Mouse (Mus musculus): ENCODE measurements around the gene Smarcc1. TPM values are rescaled to one million over a fixed set of nuclear protein-coding genes. Genes with fewer than 3 reads are reported as not detected.

Gene Smarcc1
- polyA plus RNA-seq, 2 experiments, result 13.5 to 31.4 TPM

DNA sequence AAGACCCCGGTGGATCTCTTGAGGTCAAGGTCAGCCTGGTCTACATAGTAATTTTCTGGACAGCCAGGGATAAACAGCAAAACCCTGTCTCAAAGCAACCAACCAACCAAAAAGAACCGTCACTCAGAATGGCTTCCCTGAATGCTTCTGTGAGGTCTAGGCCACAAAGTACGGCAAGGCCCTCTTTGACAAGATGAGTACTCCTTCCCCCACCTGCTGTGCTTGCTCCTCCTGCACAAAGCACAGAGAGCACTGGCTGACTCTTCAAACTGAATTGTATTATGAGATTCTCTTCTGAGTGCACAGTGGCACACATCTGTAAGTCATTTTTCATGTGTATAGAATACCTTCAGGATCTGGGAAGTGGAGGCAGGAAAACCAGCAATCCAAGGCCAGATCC lies 19.7 kb upstream of the Smarcc1 start:
- 76% methylated on average over 3 of the region's 3 CpGs for WGBS (ENCODE audit: insufficient replicate concordance)
- TF ChIP-seq CTCF (IDR thresholded peaks at IDR 0.05; ENCODE audit: low read depth), result no peak
- no peak for TF ChIP-seq EP300 (IDR thresholded peaks at IDR 0.05; ENCODE audit: low read depth)
- ATAC-seq (ENCODE audit: insufficient read depth) (no peak), DNase-seq (ENCODE audit: low read depth in 3 of 3, low spot score in 3 of 3) (no peak)
- no peaks in the 10 kb centered on the region for H3K27me3 ChIP-seq (ENCODE audit: control insufficient read depth, insufficient read depth, low read length)
- H3K4me3 ChIP-seq (ENCODE audit: insufficient read depth in 1 of 2, low read depth in 2 of 2, low read length in 2 of 2), result no peak overlapping the region
- H3K4me1 ChIP-seq (replicated peaks; ENCODE audit: control insufficient read depth in 2 of 2, insufficient read depth in 2 of 2, low read length in 1 of 2), result peaks cover 4 to 6% of the 10 kb centered on the region in 2 experiments; a peak in 3 of 4 replicates
- no peak overlapping the region for H3K4me2 ChIP-seq (ENCODE audit: low read depth)
- H3K9me3 ChIP-seq (ENCODE audit: control insufficient read depth, low read length), result no peaks in the 10 kb centered on the region
- H3K27ac ChIP-seq, result no peak overlapping the region
- H3K9ac ChIP-seq (replicated peaks), result no peak overlapping the region
- H3K36me3 ChIP-seq (replicated peaks; ENCODE audit: control insufficient read depth, insufficient read depth, low read depth), result peaks cover 20% of the 10 kb centered on the region

GRCm38 (mm10) chr9:110100627-110101600 lies 16.6 kb upstream of the Smarcc1 start:
- Histone ChIP-seq H3K9me3 (ENCODE audit: control insufficient read depth, low read length) (no peaks in the 10 kb centered on the region), H3K4me3 (ENCODE audit: insufficient read depth in 1 of 2, low read depth in 2 of 2, low read length in 2 of 2) (peak overlapping the region; percentile 76 to 94), H3K4me1 (replicated peaks; ENCODE audit: control insufficient read depth in 2 of 2, insufficient read depth in 2 of 2, low read length in 1 of 2) (peaks cover 4 to 6% of the 10 kb centered on the region in 2 experiments; a peak in 3 of 4 replicates), H3K9ac (replicated peaks) (peak overlapping the region; percentile 80), H3K4me2 (ENCODE audit: low read depth) (peak overlapping the region; percentile 81), H3K27me3 (ENCODE audit: control insufficient read depth, insufficient read depth, low read length) (no peaks in the 10 kb centered on the region), H3K27ac (no peak overlapping the region), H3K36me3 (replicated peaks; ENCODE audit: control insufficient read depth, insufficient read depth, low read depth) (peaks cover 13% of the 10 kb centered on the region)
- ATAC-seq (ENCODE audit: insufficient read depth) (peak; percentile 92), DNase-seq (ENCODE audit: low read depth in 3 of 3, low spot score in 3 of 3) (peak; percentile 72 to 80 (median 78))
- TF ChIP-seq CTCF (IDR thresholded peaks at IDR 0.05; ENCODE audit: low read depth) (peak; percentile 97), EP300 (IDR thresholded peaks at IDR 0.05; ENCODE audit: low read depth) (no peak)
- WGBS (ENCODE audit: insufficient replicate concordance), result 3% methylated on average over 41 of the region's 41 CpGs

DNA sequence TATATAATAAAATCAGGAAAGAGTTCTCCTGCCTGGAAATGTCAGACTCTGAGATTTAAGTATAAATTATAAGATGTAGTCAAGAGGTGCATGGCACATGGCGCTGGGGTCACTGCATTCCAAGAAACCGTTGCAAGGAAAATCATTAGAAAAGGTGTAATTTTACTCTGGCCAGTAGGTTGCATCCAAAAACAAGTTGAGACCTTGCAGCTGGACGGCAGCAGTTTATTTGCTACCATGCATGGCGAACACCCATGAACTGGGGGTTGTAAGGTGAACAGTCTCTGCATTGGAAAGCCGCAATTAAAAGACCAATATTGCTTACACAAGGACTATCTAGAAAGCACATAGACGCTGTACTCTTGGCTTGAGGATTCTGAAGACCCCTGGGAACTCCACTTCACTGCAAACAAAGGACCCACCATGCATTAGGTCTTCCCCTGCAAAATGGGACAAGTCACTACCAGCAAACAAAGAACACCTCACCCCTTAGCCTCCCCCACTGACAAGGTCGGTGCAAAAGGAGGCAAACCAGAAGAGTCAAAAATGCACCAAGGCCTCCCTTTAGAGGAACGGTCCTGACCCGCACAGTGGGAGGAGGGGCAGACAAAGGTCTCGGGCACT lies 1.0 kb upstream of the Smarcc1 start:
- Histone ChIP-seq H3K27ac (peak overlapping the region; percentile 79), H3K36me3 (replicated peaks; ENCODE audit: control insufficient read depth, insufficient read depth, low read depth) (peaks cover 5% of the 10 kb centered on the region), H3K27me3 (ENCODE audit: control insufficient read depth, insufficient read depth, low read length) (no peaks in the 10 kb centered on the region), H3K4me1 (replicated peaks; ENCODE audit: control insufficient read depth in 2 of 2, insufficient read depth in 2 of 2, low read length in 1 of 2) (peaks cover 10 to 14% of the 10 kb centered on the region in 2 experiments), H3K4me2 (ENCODE audit: low read depth) (peak overlapping the region; percentile 87), H3K4me3 (ENCODE audit: insufficient read depth in 1 of 2, low read depth in 2 of 2, low read length in 2 of 2) (peak overlapping the region; percentile 85 to 93), H3K9ac (replicated peaks) (peak overlapping the region; percentile 94), H3K9me3 (ENCODE audit: control insufficient read depth, low read length) (no peaks in the 10 kb centered on the region)
- DNase-seq (ENCODE audit: low read depth in 3 of 3, low spot score in 3 of 3) (no peak), ATAC-seq (ENCODE audit: insufficient read depth) (no peak)
- TF ChIP-seq CTCF (IDR thresholded peaks at IDR 0.05; ENCODE audit: low read depth) (peak; percentile 9; the same call in 1 of the 2 replicates), EP300 (IDR thresholded peaks at IDR 0.05; ENCODE audit: low read depth) (no peak)
- WGBS (ENCODE audit: insufficient replicate concordance), result 17% methylated on average over 9 of the region's 10 CpGs

- Histone ChIP-seq H3K4me2 (ENCODE audit: low read depth) (peak within 1 kb of the TSS; percentile 87), H3K27me3 (ENCODE audit: control insufficient read depth, insufficient read depth, low read length) (no peaks in the 10 kb centered on the region), H3K9me3 (ENCODE audit: control insufficient read depth, low read length) (no peaks in the 10 kb centered on the region), H3K27ac (peak within 1 kb of the TSS; percentile 79), H3K36me3 (replicated peaks; ENCODE audit: control insufficient read depth, insufficient read depth, low read depth) (peaks cover 1% of the 10 kb centered on the region), H3K4me1 (replicated peaks; ENCODE audit: control insufficient read depth in 2 of 2, insufficient read depth in 2 of 2, low read length in 1 of 2) (peaks cover 10 to 14% of the 10 kb centered on the region in 2 experiments), H3K9ac (replicated peaks) (peak within 1 kb of the TSS; percentile 94), H3K4me3 (ENCODE audit: insufficient read depth in 1 of 2, low read depth in 2 of 2, low read length in 2 of 2) (peak within 1 kb of the TSS; percentile 85 to 93)
- no peak for DNase-seq (ENCODE audit: low read depth in 3 of 3, low spot score in 3 of 3)
- under 1% methylated on average over 17 of the region's 17 CpGs for WGBS (ENCODE audit: insufficient replicate concordance)
- TF ChIP-seq CTCF (IDR thresholded peaks at IDR 0.05; ENCODE audit: low read depth) (no peak), EP300 (IDR thresholded peaks at IDR 0.05; ENCODE audit: low read depth) (no peak)
- no peak for ATAC-seq (ENCODE audit: insufficient read depth)
Measured at GRCm38 (mm10) chr9:110117779-110118139, 251 bp downstream of the Smarcc1 start, which contains the start of gene Dhx30. Gene Dhx30, minus strand, starts transcription at chr9:110117830.

DNA sequence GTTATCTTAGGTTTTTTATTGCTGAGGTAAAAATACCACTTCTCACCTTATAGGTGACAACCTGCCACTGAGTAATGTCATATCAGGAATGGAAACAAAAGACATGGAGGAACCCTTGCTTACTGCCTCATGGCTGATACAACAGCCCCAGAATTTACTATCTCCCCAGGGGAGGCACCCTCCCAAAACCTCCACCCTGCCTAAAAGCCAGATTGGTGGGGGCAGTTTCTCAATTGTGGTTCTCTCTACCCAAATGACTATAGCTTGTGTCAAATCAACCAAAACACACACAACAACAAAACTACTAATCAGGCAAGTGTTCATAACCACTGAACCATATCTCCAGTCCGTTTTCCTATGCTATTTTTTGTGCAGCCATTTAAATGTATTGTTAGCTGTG lies 741 bp downstream of the Smarcc1 start:
- Histone ChIP-seq H3K9ac (replicated peaks) (peak overlapping the region; percentile 94), H3K4me2 (ENCODE audit: low read depth) (peak overlapping the region; percentile 87), H3K4me1 (replicated peaks; ENCODE audit: control insufficient read depth in 2 of 2, insufficient read depth in 2 of 2, low read length in 1 of 2) (peaks cover 10 to 14% of the 10 kb centered on the region in 2 experiments), H3K27ac (peak overlapping the region; percentile 79; the same call in 1 of the 2 replicates), H3K4me3 (ENCODE audit: insufficient read depth in 1 of 2, low read depth in 2 of 2, low read length in 2 of 2) (peak overlapping the region; percentile 85 to 93), H3K9me3 (ENCODE audit: control insufficient read depth, low read length) (no peaks in the 10 kb centered on the region), H3K27me3 (ENCODE audit: control insufficient read depth, insufficient read depth, low read length) (no peaks in the 10 kb centered on the region), H3K36me3 (replicated peaks; ENCODE audit: control insufficient read depth, insufficient read depth, low read depth) (no peaks in the 10 kb centered on the region)
- 59% methylated on average over 1 of the region's 1 CpGs for WGBS (ENCODE audit: insufficient replicate concordance)
- DNase-seq (ENCODE audit: low read depth in 3 of 3, low spot score in 3 of 3), result no peak
- no peak for ATAC-seq (ENCODE audit: insufficient read depth)
- TF ChIP-seq EP300 (IDR thresholded peaks at IDR 0.05; ENCODE audit: low read depth) (no peak), CTCF (IDR thresholded peaks at IDR 0.05; ENCODE audit: low read depth) (no peak)
